Mouse (Mus musculus): ENCODE data around the gene Ankrd44.

Gene Ankrd44

DNA sequence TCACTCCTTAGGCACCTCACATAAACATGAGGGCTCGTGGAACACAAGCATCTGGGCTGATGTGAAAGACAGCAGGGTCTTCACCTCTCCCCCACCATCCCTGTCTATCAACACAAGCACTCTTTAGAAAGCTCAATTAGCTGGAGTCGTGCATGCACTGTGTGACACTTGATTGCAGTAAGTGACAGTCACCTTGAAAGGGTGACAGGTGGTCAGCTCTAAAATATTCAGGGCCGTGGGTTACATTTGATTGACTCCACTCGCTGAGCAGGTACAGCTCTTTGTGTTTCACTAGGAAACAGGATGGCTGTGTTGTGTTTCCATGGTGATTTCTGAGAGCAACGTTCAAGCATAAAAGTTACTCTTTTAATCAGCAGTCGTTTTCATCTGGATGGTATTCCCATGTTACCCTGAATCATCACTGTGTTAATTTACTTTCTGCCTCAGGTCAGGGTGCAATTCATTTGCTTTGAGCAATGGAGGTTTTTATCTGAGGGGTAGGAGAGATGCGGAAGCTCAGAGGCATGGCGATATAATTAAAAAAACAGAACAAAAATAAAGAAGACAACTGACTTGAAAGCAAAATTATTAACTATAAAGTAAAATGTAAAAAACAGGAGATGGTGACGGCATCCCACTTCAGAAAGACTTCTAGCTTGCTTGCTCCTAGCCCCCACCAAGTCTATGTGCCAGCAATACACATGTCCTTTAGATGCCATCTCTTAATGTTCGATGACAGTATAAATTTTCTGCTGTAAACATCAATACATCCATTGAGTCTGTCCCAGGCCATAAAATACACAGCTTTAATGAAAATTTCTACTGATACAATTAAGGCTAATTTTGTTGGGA lies 218.9 kb downstream of the Ankrd44 start:
- DNase-seq (ENCODE audit: low spot score): no peak

- no peak for DNase-seq (ENCODE audit: low spot score)
Measured at GRCm38 (mm10) chr1:54706621-54707020, 219.6 kb downstream of the Ankrd44 start.

DNA sequence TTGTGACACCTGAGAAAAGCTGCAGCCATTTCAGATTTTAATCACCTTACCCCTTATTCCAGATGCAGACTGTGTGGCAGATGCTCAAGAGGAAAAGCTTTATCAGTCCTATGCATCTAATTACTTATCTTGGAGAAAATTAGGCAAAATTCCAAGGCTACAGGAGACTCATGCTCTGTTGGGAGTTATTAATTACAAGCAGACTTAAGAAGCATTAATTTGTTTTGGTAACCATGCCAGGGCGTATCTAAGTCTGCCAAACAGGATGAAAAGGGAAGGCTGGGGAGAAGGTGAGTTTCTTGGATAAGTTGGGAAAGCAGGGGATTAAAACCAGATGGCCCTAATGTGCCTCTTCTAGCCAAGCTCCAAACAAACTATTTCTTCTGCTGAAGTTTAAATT lies 222.7 kb downstream of the Ankrd44 start:
- DNase-seq (ENCODE audit: low spot score): peak; percentile 68

DNA sequence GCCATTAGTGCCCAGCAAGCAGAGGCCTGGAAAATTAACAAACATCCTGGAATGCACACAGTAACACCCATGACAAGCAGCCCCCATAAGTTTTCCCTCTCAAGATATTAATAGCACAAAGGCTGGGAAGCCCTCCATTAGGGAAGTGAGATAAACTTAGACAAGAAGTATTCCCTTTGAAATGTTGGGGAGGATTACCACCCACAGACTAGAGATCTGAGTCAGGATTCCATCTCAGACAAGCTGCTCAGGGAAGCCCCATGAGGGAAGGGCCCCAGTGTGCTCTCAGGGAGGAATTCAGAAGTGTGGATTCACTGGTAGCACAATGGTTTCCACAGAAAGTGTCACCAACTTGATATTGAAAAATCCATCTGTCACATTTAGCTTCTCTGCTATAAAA lies 223.3 kb downstream of the Ankrd44 start:
- peak; percentile 14 for DNase-seq (ENCODE audit: low spot score)

DNA sequence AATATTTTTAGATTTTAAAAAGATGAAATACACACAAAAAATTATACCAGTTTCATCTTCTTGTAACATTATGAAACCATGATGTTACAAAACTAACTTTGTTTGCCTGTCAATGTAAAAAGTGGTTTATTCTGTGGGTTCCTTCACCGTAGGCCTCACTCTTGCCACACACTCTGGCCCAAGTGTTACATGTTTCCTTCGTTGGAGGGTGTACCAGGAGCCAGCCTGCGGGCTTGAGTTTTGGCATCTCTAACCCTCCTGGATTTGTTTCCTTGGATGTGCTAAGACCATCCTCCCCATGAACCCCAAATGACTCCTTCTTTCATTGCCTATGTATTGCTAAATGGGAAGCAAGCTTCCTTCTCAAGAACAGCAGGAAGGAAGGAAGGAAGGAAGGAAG lies 230.8 kb downstream of the Ankrd44 start:
- DNase-seq (ENCODE audit: low spot score): no peak

DNA sequence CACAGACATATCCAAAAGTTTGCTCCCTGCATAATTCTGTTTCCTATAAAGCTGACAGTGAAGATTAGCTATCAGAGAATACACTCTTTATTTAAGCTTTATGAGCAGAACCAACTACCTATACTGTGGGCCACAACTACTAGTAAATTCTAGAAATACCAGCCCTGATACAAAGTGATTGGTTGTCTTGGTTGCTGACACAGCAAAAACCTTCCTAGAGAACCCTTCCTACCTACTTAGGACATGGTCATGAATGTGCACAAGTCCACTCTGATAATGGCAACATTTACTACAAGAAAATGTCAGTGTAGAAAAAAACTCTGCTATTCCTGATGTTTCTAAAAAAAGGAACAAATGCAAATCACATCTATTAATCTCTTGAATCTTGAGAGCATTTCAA lies 234.4 kb downstream of the Ankrd44 start:
- DNase-seq (ENCODE audit: low spot score): no peak

DNA sequence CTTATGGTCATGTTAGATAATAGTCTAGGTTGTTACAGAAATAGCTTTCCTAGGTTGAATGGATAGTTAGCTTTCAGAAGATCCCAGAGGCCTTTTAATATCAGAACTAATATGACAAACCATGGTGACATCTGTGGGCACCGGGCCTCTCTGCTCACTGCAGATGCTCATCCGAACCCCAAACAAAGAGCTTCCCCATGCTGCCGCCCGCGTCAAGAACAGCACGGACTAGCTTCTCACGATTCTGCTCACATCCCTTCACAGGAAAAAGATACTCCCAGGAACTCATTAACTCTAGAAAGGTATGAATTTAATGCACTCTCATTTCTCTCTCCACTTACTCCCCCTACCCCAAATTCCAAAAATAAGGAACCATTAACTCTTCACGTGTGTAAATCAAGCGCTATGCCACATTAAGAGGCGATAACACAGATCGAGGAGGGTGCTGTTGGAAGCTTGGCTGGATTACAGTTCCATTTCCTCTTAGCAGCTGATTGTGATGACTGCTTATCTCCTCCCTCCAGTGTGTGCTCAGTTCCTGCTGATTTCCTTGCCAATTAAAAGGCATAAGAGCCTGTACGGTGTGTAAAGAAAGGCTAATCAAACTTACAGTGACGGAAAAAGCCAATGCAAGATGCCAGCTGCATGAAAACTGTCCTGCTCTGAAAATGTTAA lies 235.8 kb downstream of the Ankrd44 start:
- peak; percentile 23 for DNase-seq (ENCODE audit: low spot score)

GRCm38 (mm10) chr1:54688441-54688840 lies 237.7 kb downstream of the Ankrd44 start:
- no peak for DNase-seq (ENCODE audit: low spot score)

- DNase-seq (ENCODE audit: low spot score): no peak
Measured at GRCm38 (mm10) chr1:54684316-54684715, 241.9 kb downstream of the Ankrd44 start.

DNA sequence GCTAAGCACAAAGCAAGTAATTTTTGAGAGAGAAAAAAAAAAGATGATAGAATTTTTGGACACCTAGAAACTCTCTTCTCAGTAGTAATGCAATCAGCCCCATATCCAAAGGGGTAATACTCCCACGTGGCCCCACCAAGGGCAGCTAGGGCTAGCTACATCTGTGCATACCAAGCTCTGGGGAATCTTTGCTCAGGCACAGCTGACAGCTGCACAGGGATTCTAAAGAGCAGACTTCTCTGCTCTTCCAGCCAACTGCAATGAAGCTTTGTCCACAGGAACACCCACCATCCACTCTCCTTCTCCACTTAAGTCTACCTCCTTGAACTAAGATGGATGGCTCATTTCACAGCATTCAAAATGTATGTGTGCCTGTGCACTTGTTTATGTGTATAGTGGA lies 246.6 kb downstream of the Ankrd44 start:
- DNase-seq (ENCODE audit: low spot score): no peak

DNA sequence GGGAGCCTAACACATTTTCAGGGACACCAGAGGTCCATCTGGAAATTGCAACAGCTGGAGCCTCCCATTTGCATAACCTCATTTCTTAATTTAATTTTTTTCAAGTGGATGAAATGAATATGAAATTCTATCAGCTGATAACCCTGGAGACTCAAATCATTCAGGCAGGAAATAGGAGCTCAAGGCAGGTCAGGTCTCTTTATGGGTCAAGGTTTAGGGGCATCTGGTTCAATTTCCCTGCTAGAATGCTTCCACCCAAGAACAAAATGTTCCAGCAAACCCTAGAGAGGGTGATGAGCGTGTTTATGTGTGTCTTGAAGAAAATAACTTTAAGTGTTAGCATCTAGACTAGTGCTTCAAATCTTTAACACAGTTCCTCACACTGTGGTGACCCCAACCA lies 248.2 kb downstream of the Ankrd44 start:
- DNase-seq (ENCODE audit: low spot score): no peak

- DNase-seq (ENCODE audit: low spot score): no peak
Measured at GRCm38 (mm10) chr1:54675478-54675877, 250.7 kb downstream of the Ankrd44 start.

DNA sequence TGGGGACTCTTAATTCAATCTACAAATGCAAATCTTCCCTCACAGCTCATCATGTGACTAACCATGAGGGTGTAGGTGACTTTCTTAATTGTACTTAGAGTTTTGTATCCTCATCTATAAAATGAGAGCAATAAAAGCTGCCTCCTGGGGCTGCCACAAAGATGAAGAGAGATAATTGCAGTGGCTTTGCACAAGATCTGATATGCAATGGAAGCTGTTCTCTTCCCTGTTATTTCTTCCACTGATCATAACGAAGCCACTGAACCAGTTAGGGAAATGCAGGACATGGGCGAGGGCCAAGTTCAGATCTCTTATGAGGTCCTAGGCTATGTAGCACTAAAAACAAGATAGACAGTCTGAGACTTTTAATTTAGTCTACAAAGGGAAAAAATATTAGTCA lies 258.2 kb downstream of the Ankrd44 start:
- DNase-seq (ENCODE audit: low spot score): no peak

DNA sequence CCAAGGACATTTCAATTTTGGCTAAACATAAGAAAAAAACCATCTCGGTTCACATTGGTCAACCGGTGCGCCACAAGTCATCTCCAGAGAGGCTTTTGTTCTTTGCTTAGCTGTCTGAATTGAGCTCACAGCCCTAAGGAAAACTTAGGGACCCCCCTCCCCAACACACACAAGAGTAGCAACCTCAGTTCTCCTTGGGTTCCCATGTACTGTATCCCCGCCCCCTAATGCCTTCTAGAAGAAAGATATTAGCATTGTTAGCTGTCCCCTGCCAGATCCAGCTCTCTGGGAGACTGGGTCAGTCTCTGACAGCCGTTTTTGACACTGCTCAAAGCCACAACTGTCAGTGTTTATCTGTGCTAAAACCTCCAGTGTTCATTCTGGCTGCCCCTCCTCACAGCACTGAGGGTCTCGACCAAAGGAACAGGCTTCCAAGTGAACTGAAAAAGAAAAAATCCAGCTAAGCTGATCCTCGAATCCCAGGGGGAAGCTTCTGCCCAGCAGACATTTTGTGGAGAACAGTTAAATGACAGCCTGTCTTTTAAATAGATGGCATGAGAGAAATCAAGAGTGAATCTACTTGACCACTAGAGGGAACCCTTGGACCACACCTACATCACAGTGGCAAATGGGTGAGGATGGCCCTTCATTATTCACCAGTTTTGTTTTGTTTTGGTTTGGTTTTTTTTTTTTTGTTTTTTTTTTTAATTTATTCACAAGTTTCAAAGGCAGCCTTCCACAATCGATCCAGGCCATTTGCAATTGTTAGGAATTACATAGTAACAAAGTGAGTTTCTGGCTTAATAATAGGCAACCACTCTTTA lies 260.4 kb downstream of the Ankrd44 start:
- peak; percentile 81 for DNase-seq (ENCODE audit: low spot score)

GRCm38 (mm10) chr1:54665095-54665494 lies 261.1 kb downstream of the Ankrd44 start:
- DNase-seq (ENCODE audit: low spot score): no peak

GRCm38 (mm10) chr1:54660674-54661073 lies 265.5 kb downstream of the Ankrd44 start:
- DNase-seq (ENCODE audit: low spot score): no peak

- no peak for DNase-seq (ENCODE audit: low spot score)
Measured at GRCm38 (mm10) chr1:54658558-54658957, 267.6 kb downstream of the Ankrd44 start.

DNA sequence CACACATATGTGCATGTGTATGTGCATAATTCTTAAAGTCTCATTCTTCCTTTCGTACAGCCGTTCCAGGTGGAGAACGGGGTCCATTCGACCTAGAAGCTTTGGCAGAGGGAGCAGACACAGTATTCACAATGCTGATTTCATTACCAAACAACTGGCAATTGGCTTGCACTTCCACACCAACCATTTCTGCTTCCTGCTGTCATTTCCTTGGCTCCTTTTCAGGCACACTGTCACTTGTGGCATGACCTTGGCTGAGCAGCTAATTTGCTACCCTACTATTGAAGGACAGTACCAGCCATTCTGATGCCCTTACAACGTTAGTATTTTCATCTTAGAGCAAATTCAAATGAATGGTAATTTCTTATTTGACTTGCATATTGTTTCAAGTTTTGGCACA lies 277.9 kb downstream of the Ankrd44 start:
- DNase-seq (ENCODE audit: low spot score): no peak

GRCm38 (mm10) chr1:54647335-54647745 lies 278.8 kb downstream of the Ankrd44 start:
- peak; percentile 61 for DNase-seq (ENCODE audit: low spot score)

- DNase-seq (ENCODE audit: low spot score): no peak
Measured at GRCm38 (mm10) chr1:54640184-54640795, 285.9 kb downstream of the Ankrd44 start.

GRCm38 (mm10) chr1:54639506-54640078 lies 286.6 kb downstream of the Ankrd44 start:
- no peak for DNase-seq (ENCODE audit: low spot score)

- DNase-seq (ENCODE audit: low spot score): no peak
Measured at GRCm38 (mm10) chr1:54639076-54639475, 287.1 kb downstream of the Ankrd44 start.
